Mouse (Mus musculus): ENCODE results near the gene Ces2e. TPM values are rescaled to one million over a fixed set of nuclear protein-coding genes. Genes with fewer than 3 reads are reported as not detected.

Gene Ces2e
- polyA plus RNA-seq, 1 experiment from 2014 or later, result not detected

DNA sequence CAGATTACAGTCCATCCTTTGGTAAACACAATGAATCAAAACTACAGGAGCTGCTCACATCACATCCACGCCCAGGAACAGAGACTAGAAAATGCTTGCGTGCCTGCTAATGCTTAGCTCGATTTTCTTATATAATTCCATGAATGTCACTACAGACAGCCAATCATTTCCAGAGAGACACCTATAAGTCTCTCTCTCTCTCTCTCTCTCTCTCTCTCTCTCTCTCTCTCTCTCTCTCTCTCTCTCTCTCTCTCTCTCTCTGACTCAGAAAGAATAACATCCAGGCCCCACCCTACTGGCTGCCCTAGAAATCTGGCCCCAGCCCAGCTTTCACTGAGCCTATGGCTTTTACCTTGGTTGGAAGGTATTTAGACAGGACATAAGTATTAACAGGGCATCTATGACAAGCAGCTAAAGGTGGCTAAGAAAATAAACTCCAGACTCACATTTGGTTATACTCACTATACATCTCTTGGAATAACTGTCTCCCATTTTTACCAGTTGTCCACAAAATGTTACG, 37.4 kb downstream of the Ces2e start:
- H3K9me3 ChIP-seq (replicated peaks), result no peaks in the 10 kb centered on the region
- H3K27me3 ChIP-seq, result no peaks in the 10 kb centered on the region
- no peaks in the 10 kb centered on the region for H3K36me3 ChIP-seq (ENCODE audit: poor library complexity, severe bottlenecking)
- no peak overlapping the region for H3K27ac ChIP-seq
- H3K4me2 ChIP-seq, result no peak overlapping the region
- 85% methylated on average over 4 of the region's 4 CpGs for WGBS
- H3K4me1 ChIP-seq, result no peaks in the 10 kb centered on the region
- H3K9ac ChIP-seq, result no peak overlapping the region
- ATAC-seq, result no peak
- no peak overlapping the region for H3K4me3 ChIP-seq

DNA sequence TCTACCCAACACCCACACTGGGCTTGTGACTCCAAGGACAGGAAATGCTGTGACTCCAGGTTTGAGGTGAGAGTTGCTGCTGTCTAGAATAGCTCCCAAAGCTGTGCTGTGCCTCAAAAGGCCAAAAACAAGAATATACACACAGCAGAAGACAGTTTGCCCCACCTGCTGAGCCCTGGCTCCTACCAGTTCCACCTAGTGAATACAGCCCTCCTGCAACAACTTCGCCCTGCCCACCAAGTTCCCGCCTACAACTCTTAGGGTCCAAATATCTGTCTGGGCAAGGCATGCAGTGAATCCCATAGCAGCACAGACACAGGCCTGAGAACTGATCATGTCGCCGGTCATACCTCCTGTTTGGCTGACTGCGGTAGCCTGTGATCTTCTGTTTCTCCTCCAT, 58.1 kb downstream of the Ces2e start:
- Histone ChIP-seq H3K9me3 (replicated peaks) (peaks cover 7% of the 10 kb centered on the region; the same call in 1 of the 2 replicates), H3K4me3 (no peak overlapping the region), H3K4me1 (no peaks in the 10 kb centered on the region), H3K9ac (no peak overlapping the region), H3K27me3 (no peaks in the 10 kb centered on the region), H3K27ac (no peak overlapping the region), H3K4me2 (no peak overlapping the region), H3K36me3 (ENCODE audit: poor library complexity, severe bottlenecking) (no peaks in the 10 kb centered on the region)
- 94% methylated on average over 5 of the region's 5 CpGs for WGBS
- no peak for ATAC-seq

Other genes starting within 250 kb of the Ces2e start
- not detected in 2 replicates for gene Ces2a, start 192.3 kb upstream of the Ces2e start, polyA plus RNA-seq (2015; fragmentation: Nextera tagmentation; extraction: Ambion mirVana)
- 0.31 and 0.32 TPM in 2 replicates for gene Ces2b, start 94.7 kb upstream of the Ces2e start, polyA plus RNA-seq (2015; fragmentation: Nextera tagmentation; extraction: Ambion mirVana)
- not detected in 2 replicates for gene Ces2c, start 79.2 kb upstream of the Ces2e start, polyA plus RNA-seq (2015; fragmentation: Nextera tagmentation; extraction: Ambion mirVana)
- not detected in 2 replicates for gene Ces2f, start 21.1 kb downstream of the Ces2e start, polyA plus RNA-seq (2015; fragmentation: Nextera tagmentation; extraction: Ambion mirVana)
- not detected in 2 replicates for gene Ces2g, start 35.5 kb downstream of the Ces2e start, polyA plus RNA-seq (2015; fragmentation: Nextera tagmentation; extraction: Ambion mirVana)
- gene Ces2h, start 74.6 kb downstream of the Ces2e start, polyA plus RNA-seq (2015; fragmentation: Nextera tagmentation; extraction: Ambion mirVana), result not detected in 2 replicates
- gene Ces3a, start 122.3 kb downstream of the Ces2e start, polyA plus RNA-seq (2015; fragmentation: Nextera tagmentation; extraction: Ambion mirVana), result not detected in 2 replicates
- not detected in 2 replicates for gene Ces3b, start 157.5 kb downstream of the Ces2e start, polyA plus RNA-seq (2015; fragmentation: Nextera tagmentation; extraction: Ambion mirVana)
- 0.09 TPM in 1 of 2 replicates, not detected in the other for gene Ces4a, start 205.5 kb downstream of the Ces2e start, polyA plus RNA-seq (2015; fragmentation: Nextera tagmentation; extraction: Ambion mirVana)
- 38.3 and 40.1 TPM in 2 replicates for gene Cbfb, start 244.4 kb downstream of the Ces2e start, polyA plus RNA-seq (2015; fragmentation: Nextera tagmentation; extraction: Ambion mirVana)

Measured in forebrain, embryonic 13.5 days (tissue).